Mouse (Mus musculus) heart, embryonic 14.5 days (tissue): ENCODE measurements around the gene Uimc1. TPM values are rescaled to one million over a fixed set of nuclear protein-coding genes. Genes with fewer than 3 reads are reported as not detected.
A peak's percentile ranks its signal among the peaks of the same experiment; 100 is the strongest.

Experiments
- ATAC-seq: fragments of 200-750 bp; cut with Nextera tagmentation; 2 replicates; pipeline ENCODE4 v1.8.0; 2017; ENCODE audit warnings: low read depth, moderate TSS enrichment; ENCODE audit not compliant: insufficient number of reproducible peaks, insufficient read depth, low FRiP score
- H3K27ac ChIP-seq, 2 experiments: fragments of 200-500 bp in 1 of 2; fragments of 300-500 bp in 1 of 2; sonication (generic) in 1 of 2; replicated peaks in 1 of 2; 2 replicates each; pipeline ENCODE4 v1.5.1; 2012 to 2014; ENCODE audit warnings: low read depth in 2 of 2, low read length in 2 of 2, control low read depth in 1 of 2, mild to moderate bottlenecking in 1 of 2, mixed read lengths in 1 of 2; ENCODE audit not compliant: control insufficient read depth in 1 of 2, insufficient read depth in 1 of 2
- H3K27me3 ChIP-seq: fragments of 300-500 bp; sonication (generic); 2 replicates; pipeline ENCODE4 v1.6.1; 2014; ENCODE audit warnings: mild to moderate bottlenecking, low read length, control low read depth; ENCODE audit not compliant: control insufficient read depth, insufficient read depth
- H3K36me3 ChIP-seq: fragments of 300-500 bp; sonication (generic); 2 replicates; pipeline ENCODE4 v1.6.1; 2014; ENCODE audit warnings: mild to moderate bottlenecking, control low read depth, low read length, mixed read lengths; ENCODE audit not compliant: control insufficient read depth, insufficient read depth
- H3K4me1 ChIP-seq, 2 experiments: fragments of 200-500 bp in 1 of 2; fragments of 300-500 bp in 1 of 2; sonication (generic) in 1 of 2; 2 replicates each; pipeline ENCODE4 v1.6.1; 2012 to 2014; ENCODE audit warnings: low read length in 2 of 2, control low read depth in 1 of 2, mixed read lengths in 1 of 2; ENCODE audit not compliant: control insufficient read depth in 2 of 2, insufficient read depth in 2 of 2
- H3K4me2 ChIP-seq: fragments of 300-500 bp; sonication (generic); 2 replicates; pipeline ENCODE4 v1.6.1; 2014; ENCODE audit warnings: mild to moderate bottlenecking, low read length
- H3K4me3 ChIP-seq, 2 experiments: fragments of 200-500 bp in 1 of 2; fragments of 300-500 bp in 1 of 2; sonication (generic) in 1 of 2; 2 replicates each; pipeline ENCODE4 v1.5.1; 2012 to 2014; ENCODE audit warnings: low read length in 2 of 2, mild to moderate bottlenecking in 2 of 2, control low read depth in 1 of 2, low read depth in 1 of 2, moderate library complexity in 1 of 2; ENCODE audit not compliant: control insufficient read depth in 1 of 2, insufficient read depth in 1 of 2
- H3K9ac ChIP-seq: fragments of 300-500 bp; sonication (generic); 2 replicates; pipeline ENCODE4 v1.6.1; 2014; ENCODE audit warnings: mild to moderate bottlenecking, low read length
- H3K9me3 ChIP-seq: fragments of 300-500 bp; sonication (generic); 2 replicates; pipeline ENCODE4 v1.6.1; 2016; ENCODE audit warnings: low read length, control low read depth; ENCODE audit not compliant: control insufficient read depth
- WGBS: fragments of 180-500 bp; shearing (Covaris S2); extraction: QIAGEN DNeasy Blood & Tissue Kit; methylation state at CpG from one replicate; pipeline ENCODE4 v1.1.7; 2014; 5-methylcytosine and 5-hydroxymethylcytosine counted together
- polyA plus RNA-seq: library from polyadenylated mRNA; unstranded; fragments of >200 nt; fragmentation: Nextera tagmentation; extraction: Ambion mirVana; gene quantifications from 2 replicates; pipeline ENCODE4 v1.2.1, GENCODE M21; 2014

The Uimc1 gene
- polyA plus RNA-seq, 1 experiment from 2014 or later: 19.3 TPM

- Histone ChIP-seq H3K27me3 (no peaks in the 10 kb centered on the region; the same call in 1 of the 2 replicates), H3K4me3 (no peak overlapping the region), H3K4me2 (no peak overlapping the region), H3K36me3 (no peaks in the 10 kb centered on the region), H3K27ac (no peak overlapping the region), H3K4me1 (peaks cover 9 to 15% of the 10 kb centered on the region in 2 experiments), H3K9me3 (no peaks in the 10 kb centered on the region), H3K9ac (no peak overlapping the region)
- ATAC-seq: no peak
- WGBS: 79% methylated on average over 7 of the region's 7 CpGs
Measured at GRCm38 (mm10) chr13:54992215-54992614, 107.9 kb downstream of the Uimc1 start.

- Histone ChIP-seq H3K4me3 (no peak overlapping the region), H3K27ac (no peak overlapping the region), H3K4me2 (no peak overlapping the region), H3K27me3 (no peaks in the 10 kb centered on the region; the same call in 1 of the 2 replicates), H3K4me1 (peaks cover 5 to 7% of the 10 kb centered on the region in 2 experiments), H3K36me3 (no peaks in the 10 kb centered on the region), H3K9ac (no peak overlapping the region), H3K9me3 (no peaks in the 10 kb centered on the region)
- 22% methylated on average over 7 of the region's 7 CpGs for WGBS
- ATAC-seq: 0 out of 2 replicates have a peak, but pooled peaks have one; percentile 31
Measured at GRCm38 (mm10) chr13:54988181-54988760, 111.8 kb downstream of the Uimc1 start.

GRCm38 (mm10) chr13:54987405-54987804 is 112.7 kb downstream of the Uimc1 start:
- H3K4me2 ChIP-seq: no peak overlapping the region
- no peaks in the 10 kb centered on the region; the same call in 1 of the 2 replicates for H3K27me3 ChIP-seq
- WGBS: 75% methylated on average over 9 of the region's 9 CpGs
- no peak overlapping the region for H3K9ac ChIP-seq
- no peaks in the 10 kb centered on the region for H3K36me3 ChIP-seq
- H3K4me3 ChIP-seq: no peak overlapping the region
- ATAC-seq: no peak
- peaks cover 5 to 7% of the 10 kb centered on the region in 2 experiments for H3K4me1 ChIP-seq
- no peaks in the 10 kb centered on the region for H3K9me3 ChIP-seq
- H3K27ac ChIP-seq: no peak overlapping the region

DNA sequence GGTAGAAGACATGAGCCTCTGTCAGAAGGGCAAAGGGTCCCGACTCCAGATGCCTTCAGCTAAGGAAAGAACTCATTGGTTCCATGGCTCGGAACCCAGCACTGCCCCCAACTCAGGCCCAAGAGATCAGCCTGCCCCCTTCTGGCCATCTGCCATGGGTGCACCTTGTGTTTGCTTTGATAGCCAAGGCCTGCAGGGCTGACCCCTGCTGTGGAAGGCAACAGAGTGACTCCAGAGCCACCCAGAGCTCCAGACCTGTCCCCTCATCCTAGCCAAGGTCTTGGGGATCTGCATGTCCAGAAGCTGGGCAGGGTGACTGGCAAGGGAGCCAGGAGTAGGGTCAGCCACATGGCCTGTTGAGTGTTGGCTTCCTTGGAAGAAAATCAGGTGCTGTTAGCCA is 116.5 kb downstream of the Uimc1 start:
- Histone ChIP-seq H3K27me3 (no peaks in the 10 kb centered on the region; the same call in 1 of the 2 replicates), H3K4me2 (no peak overlapping the region), H3K27ac (no peak overlapping the region), H3K9ac (no peak overlapping the region), H3K36me3 (no peaks in the 10 kb centered on the region), H3K9me3 (no peaks in the 10 kb centered on the region), H3K4me1 (peaks cover 5 to 6% of the 10 kb centered on the region in 2 experiments), H3K4me3 (no peak overlapping the region)
- 56% methylated on average over 2 of the region's 2 CpGs for WGBS
- ATAC-seq: no peak

DNA sequence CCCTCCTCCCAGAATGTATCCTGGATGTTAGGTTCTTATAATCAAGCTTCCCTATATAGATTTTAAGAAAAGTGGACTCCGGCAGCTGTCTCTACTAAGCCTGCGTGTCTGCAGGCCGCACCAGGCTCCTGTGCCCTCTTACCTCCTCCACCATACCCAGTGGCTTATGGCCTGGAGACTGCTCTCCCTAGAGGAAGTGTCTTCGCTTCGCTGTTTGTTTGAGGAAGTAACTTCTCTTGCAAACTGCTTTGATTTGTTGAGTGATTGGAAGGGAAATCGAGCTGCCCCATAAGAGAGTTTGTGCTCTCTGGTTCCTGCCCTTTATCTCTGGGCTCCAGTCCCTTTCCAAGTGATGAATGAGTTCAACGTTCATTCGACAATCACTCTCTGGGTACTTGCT is 117.1 kb downstream of the Uimc1 start:
- H3K4me1 ChIP-seq: peaks cover 3 to 5% of the 10 kb centered on the region in 2 experiments; a peak in 3 of 4 replicates
- no peak overlapping the region for H3K27ac ChIP-seq
- 58% methylated on average over 8 of the region's 8 CpGs for WGBS
- H3K9me3 ChIP-seq: no peaks in the 10 kb centered on the region
- no peaks in the 10 kb centered on the region; the same call in 1 of the 2 replicates for H3K27me3 ChIP-seq
- no peak overlapping the region for H3K9ac ChIP-seq
- no peaks in the 10 kb centered on the region for H3K36me3 ChIP-seq
- no peak overlapping the region for H3K4me3 ChIP-seq
- ATAC-seq: no peak
- H3K4me2 ChIP-seq: no peak overlapping the region

DNA sequence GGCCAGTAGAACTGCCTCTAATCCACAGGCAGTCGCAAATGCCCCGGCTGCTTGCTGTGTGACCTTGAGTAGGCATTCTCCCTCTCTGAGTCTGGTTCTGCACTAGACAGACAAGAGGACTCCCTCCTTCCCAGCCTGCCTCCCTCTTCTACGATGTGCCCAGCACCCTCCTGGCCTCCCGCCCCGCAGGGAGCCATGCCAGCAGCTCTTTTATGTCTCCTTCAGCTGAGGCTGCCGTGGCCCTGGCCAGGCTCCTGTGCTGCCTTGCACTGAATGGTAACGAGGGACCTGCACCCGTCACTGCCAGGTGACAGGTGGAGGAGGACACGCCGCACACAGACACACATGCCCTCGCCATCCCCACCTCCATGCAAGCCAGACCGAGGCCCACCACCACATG is 119.1 kb downstream of the Uimc1 start:
- Histone ChIP-seq H3K4me2 (no peak overlapping the region), H3K27me3 (no peaks in the 10 kb centered on the region; the same call in 1 of the 2 replicates), H3K4me3 (no peak overlapping the region), H3K27ac (no peak overlapping the region), H3K9ac (no peak overlapping the region), H3K9me3 (no peaks in the 10 kb centered on the region), H3K36me3 (no peaks in the 10 kb centered on the region), H3K4me1 (no peaks in the 10 kb centered on the region)
- no peak for ATAC-seq
- 71% methylated on average over 12 of the region's 12 CpGs for WGBS

DNA sequence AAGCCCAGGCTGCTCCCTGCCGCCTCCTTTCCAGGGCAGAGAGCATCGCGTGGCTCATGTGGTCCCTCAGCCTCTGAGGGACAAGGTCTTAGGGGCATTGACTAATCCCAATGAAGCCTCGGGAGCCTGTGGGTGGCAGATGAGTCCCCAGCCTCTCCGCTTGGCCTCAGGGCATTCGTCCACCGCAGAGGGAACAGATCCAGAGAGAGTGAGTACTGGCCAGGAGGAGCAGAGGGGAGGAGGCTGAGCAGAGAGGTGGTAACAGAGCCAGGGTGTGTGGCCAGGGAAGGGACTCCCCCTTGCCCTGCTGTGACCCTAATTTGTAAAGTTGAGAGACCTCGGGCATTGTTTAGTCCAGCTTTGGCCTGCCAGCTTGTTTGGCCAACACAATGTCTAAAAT is 121.3 kb downstream of the Uimc1 start:
- no peak overlapping the region for H3K4me2 ChIP-seq
- H3K36me3 ChIP-seq: no peaks in the 10 kb centered on the region
- H3K9me3 ChIP-seq: no peaks in the 10 kb centered on the region
- no peak for ATAC-seq
- no peak overlapping the region for H3K9ac ChIP-seq
- H3K27me3 ChIP-seq: no peaks in the 10 kb centered on the region; the same call in 1 of the 2 replicates
- H3K4me3 ChIP-seq: no peak overlapping the region
- no peak overlapping the region for H3K27ac ChIP-seq
- no peaks in the 10 kb centered on the region for H3K4me1 ChIP-seq
- 58% methylated on average over 8 of the region's 8 CpGs for WGBS
